Mouse (Mus musculus) small intestine, adult 2 months (tissue): ENCODE results near the gene Il1a. TPM values are rescaled to one million over a fixed set of nuclear protein-coding genes. Genes with fewer than 3 reads are reported as not detected.

Source experiments
- H3K27ac ChIP-seq: fragments of 200-500 bp; 2 replicates; pipeline ENCODE4 v1.5.1; 2012; ENCODE audit warnings: low read depth, low read length, control low read depth, inconsistent platforms; ENCODE audit not compliant: insufficient read depth
- H3K27me3 ChIP-seq: fragments of 200-500 bp; 2 replicates; pipeline ENCODE4 v1.6.1; 2012; ENCODE audit warnings: mild to moderate bottlenecking, moderate library complexity, low read length, inconsistent platforms; ENCODE audit not compliant: control insufficient read depth, insufficient read depth
- H3K36me3 ChIP-seq: fragments of 200-500 bp; 2 replicates; pipeline ENCODE4 v1.6.1; 2012; ENCODE audit warnings: mild to moderate bottlenecking, low read length, control low read depth, inconsistent platforms; ENCODE audit not compliant: control insufficient read depth, insufficient read depth
- H3K4me1 ChIP-seq: fragments of 200-500 bp; 2 replicates; pipeline ENCODE4 v1.6.1; 2012; ENCODE audit warnings: low read length, inconsistent platforms, mixed read lengths; ENCODE audit not compliant: control insufficient read depth, insufficient read depth, insufficient read length
- H3K4me3 ChIP-seq: fragments of 200-500 bp; 2 replicates; pipeline ENCODE4 v1.5.1; 2012; ENCODE audit warnings: low read depth, mild to moderate bottlenecking, control low read depth, inconsistent platforms, low read length, moderate library complexity
- CTCF ChIP-seq: fragments of 200-500 bp; IDR thresholded peaks from 2 replicates; pipeline ENCODE4 v1.5.1; 2012; ENCODE audit warnings: low read depth, mild to moderate bottlenecking, control low read depth, inconsistent platforms, low read length, moderate library complexity, mixed read lengths; ENCODE audit not compliant: insufficient replicate concordance, insufficient read length; ENCODE audit errors: extremely low read depth
- POLR2A ChIP-seq: fragments of 200-500 bp; IDR thresholded peaks from 2 replicates; pipeline ENCODE4 v1.6.1; 2012; ENCODE audit warnings: low read depth, mild to moderate bottlenecking, control low read depth, inconsistent platforms, low read length, moderate library complexity
- WGBS: fragments of 180-500 bp; shearing (Covaris S2); methylation state at CpG from one replicate; pipeline ENCODE4 v1.1.7; 2018; 5-methylcytosine and 5-hydroxymethylcytosine counted together
- polyA plus RNA-seq: library from polyadenylated mRNA; depleted of rRNA; stranded (reverse); fragments of >200 nt; gene quantifications from 2 replicates; pipeline ENCODE4 v1.2.3, GENCODE M21; 2012; rRNA removed

Il1a gene
- 0.19 and 0.23 TPM in 2 replicates for polyA plus RNA-seq

DNA sequence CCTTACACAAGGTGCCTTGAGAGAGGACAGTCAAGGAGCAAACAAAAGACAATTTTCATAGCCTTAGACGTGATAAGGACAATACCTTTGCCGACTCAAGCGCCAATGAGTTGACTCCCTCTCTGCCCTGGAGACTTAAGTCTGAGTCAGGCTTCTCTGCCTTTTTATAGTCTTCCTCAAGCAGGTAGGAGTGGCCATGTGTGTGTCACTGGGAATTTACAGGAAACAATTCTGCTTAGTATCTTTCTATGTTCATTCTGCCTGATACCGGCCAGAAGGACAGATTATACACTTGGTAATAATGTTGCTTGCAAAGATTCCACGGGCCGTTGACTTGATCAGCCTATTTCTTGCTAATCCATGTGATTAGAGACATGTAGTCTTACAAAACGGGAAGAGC, at the start of gene Il1a:
Gene Il1a (minus strand): TSS at position 137 of the 400 bp plus-strand sequence.
- WGBS, result 63% methylated on average over 7 of the region's 7 CpGs
- no peak within 1 kb of the TSS for H3K4me3 ChIP-seq
- TF ChIP-seq CTCF (no peak), POLR2A (no peak)
- H3K27ac ChIP-seq, result no peak within 1 kb of the TSS
- H3K27me3 ChIP-seq, result no peaks in the 10 kb centered on the region
- no peaks in the 10 kb centered on the region for H3K36me3 ChIP-seq
- H3K4me1 ChIP-seq, result no peaks in the 10 kb centered on the region

DNA sequence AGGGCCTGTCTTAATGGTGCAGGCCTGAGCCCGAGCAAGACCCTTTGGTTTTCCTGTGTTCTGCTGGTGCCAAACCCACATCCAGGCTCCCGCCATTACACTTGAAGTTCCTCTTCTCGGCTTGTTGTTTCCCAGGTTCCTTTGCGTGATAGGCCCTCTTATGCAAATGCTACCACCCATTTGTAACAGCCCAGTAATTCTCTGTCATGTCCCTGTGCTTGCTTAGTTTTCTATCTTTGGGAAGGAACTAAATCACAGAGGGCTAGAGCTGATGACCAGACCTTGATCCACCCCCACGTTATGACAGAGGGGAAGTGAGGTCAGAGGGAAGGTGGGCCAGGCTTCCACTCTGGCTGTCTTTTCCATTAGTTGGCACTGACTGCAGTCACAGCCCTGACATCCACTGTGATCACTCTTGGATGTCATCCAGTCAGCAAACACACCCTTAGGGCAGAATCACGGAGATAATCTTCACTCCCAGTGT, 28.4 kb upstream of the Il1a start:
- H3K27me3 ChIP-seq, result no peaks in the 10 kb centered on the region
- no peak for TF ChIP-seq POLR2A
- no peak for TF ChIP-seq CTCF
- no peaks in the 10 kb centered on the region for H3K36me3 ChIP-seq
- no peaks in the 10 kb centered on the region for H3K4me1 ChIP-seq
- WGBS, result 67% methylated on average over 6 of the region's 6 CpGs
- no peak overlapping the region for H3K4me3 ChIP-seq
- no peak overlapping the region for H3K27ac ChIP-seq

DNA sequence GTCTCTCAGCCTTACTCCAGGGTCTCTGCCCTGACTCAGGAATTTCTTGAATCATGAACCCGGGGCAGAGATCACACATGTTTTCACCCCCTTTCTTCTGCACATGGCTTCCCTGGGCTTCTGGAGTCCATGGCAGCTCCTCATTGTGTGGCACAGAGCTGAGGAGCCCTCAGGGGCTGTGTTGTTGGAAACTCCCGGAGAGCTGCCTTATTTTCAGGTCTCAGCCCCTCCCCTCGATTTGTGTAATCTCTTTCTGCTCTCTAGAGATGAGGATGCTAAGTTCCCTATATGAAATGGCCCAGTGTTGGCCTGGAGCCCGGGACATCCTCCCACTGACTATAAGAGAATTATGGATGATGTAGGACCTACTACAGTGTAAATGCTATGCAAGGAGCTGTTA, 23.7 kb upstream of the Il1a start:
- TF ChIP-seq POLR2A (no peak), CTCF (no peak)
- Histone ChIP-seq H3K27ac (no peak overlapping the region), H3K36me3 (no peaks in the 10 kb centered on the region), H3K4me1 (no peaks in the 10 kb centered on the region), H3K27me3 (no peaks in the 10 kb centered on the region), H3K4me3 (no peak overlapping the region)
- 58% methylated on average over 4 of the region's 4 CpGs for WGBS

DNA sequence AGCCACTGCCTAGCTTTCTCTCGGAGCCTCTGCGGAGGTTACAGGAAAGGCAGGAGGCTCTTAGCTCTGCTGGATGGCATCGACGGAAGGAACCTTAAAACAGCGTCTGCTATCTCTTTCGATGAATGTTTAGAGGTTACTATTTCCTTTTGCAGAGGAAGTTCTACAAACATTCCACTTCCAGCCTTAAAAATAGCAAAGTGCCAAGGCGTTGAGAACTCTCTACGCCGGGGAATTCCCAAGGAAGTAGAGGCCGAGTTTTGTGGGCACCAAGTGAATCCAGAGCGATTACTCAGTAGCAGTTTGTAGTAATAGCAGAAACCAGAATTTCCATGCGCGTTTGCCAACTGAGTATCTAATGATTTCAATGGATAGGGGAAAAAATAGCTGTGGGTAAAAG, 20.8 kb upstream of the Il1a start:
- Histone ChIP-seq H3K27ac (no peak overlapping the region), H3K36me3 (no peaks in the 10 kb centered on the region), H3K4me3 (no peak overlapping the region), H3K4me1 (no peaks in the 10 kb centered on the region), H3K27me3 (no peaks in the 10 kb centered on the region)
- TF ChIP-seq POLR2A (no peak), CTCF (no peak)
- WGBS, result 74% methylated on average over 13 of the region's 13 CpGs

DNA sequence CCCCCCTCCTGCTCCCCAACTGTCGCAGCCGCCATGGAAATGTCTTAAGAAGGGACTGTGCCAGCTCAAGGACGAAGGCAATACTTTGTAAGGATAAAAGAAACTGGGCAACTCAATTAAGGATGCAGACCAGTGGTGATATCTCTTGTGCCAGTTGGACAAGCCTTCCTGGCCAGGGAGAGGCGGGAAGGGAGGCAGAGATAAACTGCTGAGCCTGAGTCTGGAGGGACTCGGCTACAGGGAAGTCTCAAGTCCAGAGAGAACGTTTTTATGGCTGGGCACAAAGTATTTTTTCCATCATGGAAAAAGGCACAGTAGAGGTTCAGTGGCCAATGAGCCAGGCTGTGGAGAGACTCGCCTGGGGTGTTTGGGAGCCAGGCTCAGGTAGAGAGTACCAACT, 20.3 kb upstream of the Il1a start:
- no peak overlapping the region for H3K4me3 ChIP-seq
- H3K27ac ChIP-seq, result no peak overlapping the region
- H3K36me3 ChIP-seq, result no peaks in the 10 kb centered on the region
- H3K4me1 ChIP-seq, result no peaks in the 10 kb centered on the region
- TF ChIP-seq POLR2A (no peak), CTCF (no peak)
- WGBS, result 48% methylated on average over 7 of the region's 7 CpGs
- H3K27me3 ChIP-seq, result no peaks in the 10 kb centered on the region

DNA sequence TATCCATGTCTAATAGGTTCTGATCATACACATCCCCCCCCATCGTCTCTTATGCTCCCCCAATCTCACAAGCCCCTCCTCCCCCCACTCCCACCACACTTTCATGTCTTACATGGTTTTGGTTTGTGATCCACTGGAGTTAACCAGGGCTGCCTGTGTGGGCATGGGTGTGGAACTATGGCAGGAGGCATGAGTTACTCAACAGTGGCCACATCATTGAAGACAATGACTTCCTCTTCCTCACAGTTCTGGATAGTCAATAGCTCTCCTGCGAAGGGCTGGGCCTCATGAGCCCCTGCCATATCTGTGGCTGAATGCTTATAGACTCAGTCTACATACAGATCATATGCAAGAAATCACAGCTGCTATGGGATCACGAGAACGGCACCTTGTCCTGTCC, 18.5 kb upstream of the Il1a start:
- TF ChIP-seq CTCF, result no peak
- no peak for TF ChIP-seq POLR2A
- no peaks in the 10 kb centered on the region for H3K4me1 ChIP-seq
- no peak overlapping the region for H3K27ac ChIP-seq
- H3K36me3 ChIP-seq, result no peaks in the 10 kb centered on the region
- 80% methylated on average over 4 of the region's 4 CpGs for WGBS
- no peak overlapping the region for H3K4me3 ChIP-seq
- no peaks in the 10 kb centered on the region for H3K27me3 ChIP-seq

DNA sequence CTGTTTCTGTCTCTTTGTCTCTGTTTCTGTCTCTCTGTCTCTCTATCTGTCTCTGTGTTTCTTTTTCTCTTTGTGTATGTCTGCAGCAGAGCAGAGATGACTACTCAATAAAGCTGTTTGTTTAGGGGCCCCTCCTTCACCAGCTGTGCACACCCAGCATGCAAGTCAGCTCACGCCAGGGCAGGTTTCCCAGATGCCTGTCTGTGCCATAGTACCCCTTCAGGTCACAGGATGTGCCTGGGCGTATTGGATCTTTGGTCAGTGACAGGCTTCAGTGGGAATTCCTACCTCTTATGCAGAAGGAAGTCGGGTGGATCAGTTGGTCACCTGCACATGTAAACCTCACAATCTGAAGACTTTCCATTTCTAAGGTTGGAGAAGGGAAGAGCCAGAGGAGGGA, 14.4 kb upstream of the Il1a start:
- WGBS, result 51% methylated on average over 3 of the region's 3 CpGs
- Histone ChIP-seq H3K36me3 (no peaks in the 10 kb centered on the region), H3K27ac (no peak overlapping the region), H3K27me3 (no peaks in the 10 kb centered on the region), H3K4me3 (no peak overlapping the region), H3K4me1 (no peaks in the 10 kb centered on the region)
- no peak for TF ChIP-seq CTCF
- no peak for TF ChIP-seq POLR2A

DNA sequence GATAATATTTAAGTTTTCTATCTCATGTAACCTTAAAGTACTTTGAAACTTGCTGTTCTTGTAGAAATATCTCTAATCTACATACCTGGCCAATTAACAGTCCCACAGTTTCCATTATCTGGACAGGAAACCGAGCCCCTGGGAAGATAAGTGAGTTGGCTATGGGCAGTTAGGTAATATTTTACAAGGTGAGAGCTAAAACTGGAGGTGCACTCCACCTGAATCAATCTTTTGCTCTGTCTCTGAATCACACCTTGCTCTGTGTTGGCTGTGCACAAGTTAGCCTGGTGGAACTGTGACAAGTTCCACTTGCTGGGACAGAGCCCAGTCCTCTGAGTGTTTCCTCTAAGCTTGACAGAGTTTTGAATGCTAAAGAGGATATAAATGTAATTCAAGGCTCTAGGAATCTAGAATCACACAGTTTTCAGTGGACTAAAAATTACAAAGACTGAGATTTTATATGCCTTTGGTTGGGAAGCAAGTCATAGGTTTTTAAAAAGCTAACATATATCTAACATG, 12.4 kb upstream of the Il1a start:
- H3K36me3 ChIP-seq, result no peaks in the 10 kb centered on the region
- H3K27me3 ChIP-seq, result no peaks in the 10 kb centered on the region
- WGBS, result 28% methylated on average over 1 of the region's 1 CpGs
- no peak for TF ChIP-seq POLR2A
- no peak for TF ChIP-seq CTCF
- H3K4me1 ChIP-seq, result no peaks in the 10 kb centered on the region
- H3K27ac ChIP-seq, result no peak overlapping the region
- H3K4me3 ChIP-seq, result no peak overlapping the region
